Mouse (Mus musculus): ENCODE data around the gene Olfr560. TPM values are rescaled to one million over a fixed set of nuclear protein-coding genes. Genes with fewer than 3 reads are reported as not detected.

Olfr560 gene
- polyA plus RNA-seq (2012; rRNA removed) = not detected in 2 replicates

GRCm38 (mm10) chr7:102759266-102759665 lies at the start of gene Olfr560, which contains the start of gene Olfr78:
Olfr560 (minus strand) TSS chr7:102759366.
Olfr78 (minus strand) TSS chr7:102759471.

GRCm38 (mm10) chr7:102803180-102803579 lies 44.0 kb upstream of the Olfr560 start, which contains the start of gene Olfr564:
Olfr564 (plus strand) TSS chr7:102803480.

GRCm38 (mm10) chr7:102770921-102771320 lies 11.8 kb upstream of the Olfr560 start, which contains the start of gene Olfr561:
Olfr561 (plus strand) TSS chr7:102771221.

GRCm38 (mm10) chr7:102727391-102727790 lies 31.8 kb downstream of the Olfr560 start, which contains the start of gene Olfr559:
Olfr559 (minus strand) TSS chr7:102727491.

GRCm38 (mm10) chr7:102718970-102719369 lies 40.2 kb downstream of the Olfr560 start, which contains the start of gene Olfr33:
Olfr33 (minus strand) TSS chr7:102719070.

GRCm38 (mm10) chr7:102701915-102702314 lies 57.3 kb downstream of the Olfr560 start, which contains the start of gene Olfr558:
Olfr558 (plus strand) TSS chr7:102702215.

Other genes starting within 250 kb of the Olfr560 start
- not detected in 2 replicates for gene Olfr547, start 224.6 kb downstream of the Olfr560 start, polyA plus RNA-seq (2012; rRNA removed)
- not detected in 2 replicates for gene Olfr548-ps1, start 218.5 kb downstream of the Olfr560 start, polyA plus RNA-seq (2012; rRNA removed)
- gene Olfr549, start 209.5 kb downstream of the Olfr560 start, polyA plus RNA-seq (2012; rRNA removed) = not detected in 2 replicates
- gene Trim21, start 193.9 kb downstream of the Olfr560 start, polyA plus RNA-seq (2012; rRNA removed) = 3.1 and 3.4 TPM in 2 replicates
- 0.18 and 0.25 TPM in 2 replicates for gene Olfr550, start 187.9 kb downstream of the Olfr560 start, polyA plus RNA-seq (2012; rRNA removed)
- not detected in 2 replicates for gene Olfr551, start 167.5 kb downstream of the Olfr560 start, polyA plus RNA-seq (2012; rRNA removed)
- gene Olfr552, start 161.6 kb downstream of the Olfr560 start, polyA plus RNA-seq (2012; rRNA removed) = not detected in 2 replicates
- gene Olfr553, start 141.1 kb downstream of the Olfr560 start, polyA plus RNA-seq (2012; rRNA removed) = not detected in 2 replicates
- not detected in 2 replicates for gene Olfr554, start 120.9 kb downstream of the Olfr560 start, polyA plus RNA-seq (2012; rRNA removed)
- not detected in 2 replicates for gene Olfr555, start 100.5 kb downstream of the Olfr560 start, polyA plus RNA-seq (2012; rRNA removed)
- gene Olfr556, start 94.5 kb downstream of the Olfr560 start, polyA plus RNA-seq (2012; rRNA removed) = not detected in 2 replicates
- gene Trim68, start 72.0 kb downstream of the Olfr560 start, polyA plus RNA-seq (2012; rRNA removed) = 14.6 and 19.4 TPM in 2 replicates
- gene Olfr557, start 63.5 kb downstream of the Olfr560 start, polyA plus RNA-seq (2012; rRNA removed) = not detected in 2 replicates
- 3.2 and 3.3 TPM in 2 replicates for gene Olfr558, start 57.2 kb downstream of the Olfr560 start, polyA plus RNA-seq (2012; rRNA removed)
- gene Olfr33, start 40.3 kb downstream of the Olfr560 start, polyA plus RNA-seq (2012; rRNA removed) = not detected in 2 replicates
- gene Olfr559, start 31.9 kb downstream of the Olfr560 start, polyA plus RNA-seq (2012; rRNA removed) = not detected in 2 replicates
- 2.1 and 3.6 TPM in 2 replicates for gene Olfr78, start 105 bp upstream of the Olfr560 start, polyA plus RNA-seq (2012; rRNA removed)
- not detected in 2 replicates for gene Olfr561, start 11.9 kb upstream of the Olfr560 start, polyA plus RNA-seq (2012; rRNA removed)
- not detected in 2 replicates for gene Olfr564, start 44.1 kb upstream of the Olfr560 start, polyA plus RNA-seq (2012; rRNA removed)
- gene Olfr566, start 99.4 kb upstream of the Olfr560 start, polyA plus RNA-seq (2012; rRNA removed) = not detected in 2 replicates
- gene Olfr568, start 117.8 kb upstream of the Olfr560 start, polyA plus RNA-seq (2012; rRNA removed) = not detected in 2 replicates
- not detected in 2 replicates for gene Olfr569, start 131.5 kb upstream of the Olfr560 start, polyA plus RNA-seq (2012; rRNA removed)
- not detected in 2 replicates for gene Olfr570, start 135.2 kb upstream of the Olfr560 start, polyA plus RNA-seq (2012; rRNA removed)
- not detected in 2 replicates for gene Olfr571, start 158.2 kb upstream of the Olfr560 start, polyA plus RNA-seq (2012; rRNA removed)
- gene Olfr572, start 165.0 kb upstream of the Olfr560 start, polyA plus RNA-seq (2012; rRNA removed) = not detected in 2 replicates
- not detected in 2 replicates for gene Olfr573-ps1, start 183.2 kb upstream of the Olfr560 start, polyA plus RNA-seq (2012; rRNA removed)
- gene Olfr574, start 189.1 kb upstream of the Olfr560 start, polyA plus RNA-seq (2012; rRNA removed) = not detected in 2 replicates
- gene Olfr575, start 199.4 kb upstream of the Olfr560 start, polyA plus RNA-seq (2012; rRNA removed) = not detected in 2 replicates
- gene Olfr576, start 203.3 kb upstream of the Olfr560 start, polyA plus RNA-seq (2012; rRNA removed) = not detected in 2 replicates
- gene Olfr577, start 216.6 kb upstream of the Olfr560 start, polyA plus RNA-seq (2012; rRNA removed) = not detected in 2 replicates
- gene Olfr578, start 230.0 kb upstream of the Olfr560 start, polyA plus RNA-seq (2012; rRNA removed) = not detected in 2 replicates